Mouse (Mus musculus): ENCODE data around the gene Dnaja3.

GRCm38 (mm10) chr16:4642937-4643336 is 3.1 kb downstream of the Dnaja3 start:
- TF ChIP-seq CTCF (IDR thresholded peaks at IDR 0.05; ENCODE audit: extremely low read depth, insufficient read length, insufficient replicate concordance, low read depth, low read length), result no peak
- TF ChIP-seq POLR2A (IDR thresholded peaks at IDR 0.05; ENCODE audit: low read depth, low read length), result no peak

All from small intestine, adult 2 months (tissue).